Mouse (Mus musculus): ENCODE results near the gene Ppp5c. TPM values are rescaled to one million over a fixed set of nuclear protein-coding genes. Genes with fewer than 3 reads are reported as not detected.

Gene Ppp5c
- polyA plus RNA-seq, 1 experiment from 2014 or later: 102 TPM

DNA sequence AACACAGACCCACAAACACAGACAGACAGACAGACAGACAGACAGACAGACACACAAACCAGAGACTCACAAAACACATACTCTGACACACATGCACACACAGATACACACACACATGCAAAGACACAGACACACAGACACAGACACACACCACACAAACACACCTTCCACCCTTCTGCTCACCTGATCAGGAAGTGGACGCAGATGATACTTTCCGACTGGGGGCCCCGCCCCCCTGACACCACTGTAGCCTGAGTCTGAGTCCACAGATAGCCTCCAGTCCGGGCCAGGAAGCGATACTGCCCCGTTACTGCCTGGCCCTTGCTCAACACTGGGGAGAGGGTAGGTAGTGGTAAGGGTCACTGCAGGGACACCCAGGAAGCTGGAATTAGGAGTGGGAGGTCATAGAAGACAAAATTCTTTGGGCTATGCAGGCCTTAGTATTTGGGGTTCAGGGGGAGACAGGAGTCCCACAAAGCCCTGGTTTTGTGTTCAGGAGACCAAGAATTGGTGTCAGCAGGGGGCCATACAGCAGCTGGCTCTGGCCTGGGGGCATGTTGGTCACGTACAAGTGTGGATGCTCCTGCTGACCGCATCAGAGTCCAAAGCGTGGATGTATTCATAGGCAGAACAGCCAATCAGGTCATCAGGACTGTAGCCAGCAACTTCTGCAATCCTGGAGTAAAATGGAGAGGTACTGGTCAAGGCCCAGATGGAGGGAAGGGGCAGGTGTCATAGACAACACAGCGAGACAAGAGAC is 20.9 kb upstream of the Ppp5c start:
- Histone ChIP-seq H3K36me3 (no peaks in the 10 kb centered on the region), H3K27me3 (no peaks in the 10 kb centered on the region), H3K27ac (no peak overlapping the region), H3K4me1 (no peaks in the 10 kb centered on the region), H3K4me3 (no peak overlapping the region), H3K9ac (no peak overlapping the region), H3K4me2 (replicated peaks) (no peak overlapping the region), H3K9me3 (replicated peaks) (peaks cover 2% of the 10 kb centered on the region; the same call in 1 of the 2 replicates)
- ATAC-seq (ENCODE audit: low FRiP score): no peak
- WGBS: 93% methylated on average over 10 of the region's 10 CpGs

DNA sequence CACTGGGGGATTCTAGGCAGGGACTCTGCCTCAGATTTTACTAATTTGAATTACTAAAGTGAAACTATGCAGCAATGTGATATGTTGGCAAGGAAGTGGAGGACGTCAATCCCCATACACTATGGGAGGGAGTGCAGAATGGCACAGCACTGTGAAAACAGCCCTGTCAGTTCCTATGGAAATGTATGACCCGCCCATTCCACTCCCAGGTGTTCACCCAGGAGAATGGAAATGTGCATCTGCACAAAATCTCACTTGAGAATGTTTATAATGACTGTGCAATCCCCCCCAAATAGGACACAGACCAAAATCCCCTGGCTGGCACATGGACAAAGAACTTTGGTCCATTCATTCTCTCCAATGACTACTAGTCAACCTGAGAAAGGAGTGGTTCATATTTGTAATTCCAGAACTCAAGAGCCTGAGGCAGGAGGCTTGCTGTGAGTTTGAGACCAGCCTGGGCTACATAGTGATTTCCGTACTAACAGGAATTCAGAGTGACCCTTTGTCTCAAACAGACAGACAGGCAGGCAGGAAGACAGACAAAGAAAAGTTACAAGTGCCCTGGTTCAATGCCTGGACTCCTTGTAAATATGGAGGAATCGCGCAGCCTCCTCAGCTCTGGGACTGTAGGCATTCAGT is 19.4 kb upstream of the Ppp5c start:
- H3K27ac ChIP-seq: no peak overlapping the region
- H3K27me3 ChIP-seq: no peaks in the 10 kb centered on the region
- H3K4me2 ChIP-seq (replicated peaks): no peak overlapping the region
- H3K9me3 ChIP-seq (replicated peaks): no peaks in the 10 kb centered on the region; the same call in 1 of the 2 replicates
- H3K4me3 ChIP-seq: no peak overlapping the region
- WGBS: 89% methylated on average over 5 of the region's 5 CpGs
- H3K36me3 ChIP-seq: no peaks in the 10 kb centered on the region
- no peak for ATAC-seq (ENCODE audit: low FRiP score)
- H3K9ac ChIP-seq: no peak overlapping the region
- no peaks in the 10 kb centered on the region for H3K4me1 ChIP-seq

DNA sequence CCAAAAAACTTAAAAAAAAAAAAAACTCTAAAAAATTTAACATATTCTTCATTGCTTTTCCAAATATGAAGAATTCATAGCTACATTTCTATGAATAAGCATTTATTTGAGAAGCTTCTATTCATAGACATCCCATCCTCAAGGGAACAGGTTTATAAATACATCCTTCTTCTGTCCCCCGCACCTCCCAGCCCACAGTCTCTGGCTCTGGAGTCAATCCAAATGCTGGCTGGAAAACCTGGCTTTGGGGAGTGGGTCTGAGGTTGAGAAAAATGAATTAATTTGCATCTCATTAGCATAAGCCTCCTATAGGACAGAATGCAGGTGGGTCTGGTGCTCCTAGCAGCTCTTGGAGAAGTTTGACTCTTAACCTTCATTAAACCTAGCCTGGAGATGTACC is 18.0 kb upstream of the Ppp5c start:
- no peaks in the 10 kb centered on the region for H3K27me3 ChIP-seq
- H3K9ac ChIP-seq: no peak overlapping the region
- no peak overlapping the region for H3K4me2 ChIP-seq (replicated peaks)
- no peaks in the 10 kb centered on the region for H3K4me1 ChIP-seq
- H3K9me3 ChIP-seq (replicated peaks): no peaks in the 10 kb centered on the region; the same call in 1 of the 2 replicates
- ATAC-seq (ENCODE audit: low FRiP score): no peak
- 0 out of 2 replicates have a peak, but pooled peaks cover 3% of the 10 kb centered on the region for H3K36me3 ChIP-seq
- H3K27ac ChIP-seq: no peak overlapping the region
- no peak overlapping the region for H3K4me3 ChIP-seq
- 83% methylated on average over 1 of the region's 1 CpGs for WGBS

DNA sequence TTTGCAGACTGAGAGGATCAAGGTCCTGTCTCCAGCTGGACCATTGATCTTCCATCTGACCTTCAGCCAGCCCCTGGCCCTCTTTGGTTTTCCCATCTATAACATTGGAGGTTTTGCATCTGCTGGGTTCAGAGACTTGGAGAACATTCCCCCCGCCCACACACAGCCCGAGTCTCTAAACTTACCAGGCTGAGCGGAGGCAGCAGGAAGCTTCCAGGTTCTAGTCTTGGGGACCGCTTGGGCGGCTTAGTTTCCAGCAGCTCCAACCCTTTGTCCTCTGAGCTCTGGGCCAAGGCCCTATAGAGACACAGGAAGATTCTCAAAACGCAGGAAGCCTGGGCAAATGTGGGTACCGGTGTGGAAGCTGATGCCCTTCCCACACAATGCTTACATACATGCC is 11.6 kb upstream of the Ppp5c start:
- Histone ChIP-seq H3K4me3 (no peak overlapping the region), H3K27ac (no peak overlapping the region), H3K9me3 (replicated peaks) (no peaks in the 10 kb centered on the region; the same call in 1 of the 2 replicates), H3K9ac (no peak overlapping the region), H3K36me3 (peaks cover 8% of the 10 kb centered on the region; the same call in 1 of the 2 replicates), H3K27me3 (no peaks in the 10 kb centered on the region), H3K4me2 (replicated peaks) (no peak overlapping the region), H3K4me1 (no peaks in the 10 kb centered on the region; the same call in 1 of the 2 replicates)
- WGBS: 83% methylated on average over 7 of the region's 7 CpGs
- no peak for ATAC-seq (ENCODE audit: low FRiP score)

DNA sequence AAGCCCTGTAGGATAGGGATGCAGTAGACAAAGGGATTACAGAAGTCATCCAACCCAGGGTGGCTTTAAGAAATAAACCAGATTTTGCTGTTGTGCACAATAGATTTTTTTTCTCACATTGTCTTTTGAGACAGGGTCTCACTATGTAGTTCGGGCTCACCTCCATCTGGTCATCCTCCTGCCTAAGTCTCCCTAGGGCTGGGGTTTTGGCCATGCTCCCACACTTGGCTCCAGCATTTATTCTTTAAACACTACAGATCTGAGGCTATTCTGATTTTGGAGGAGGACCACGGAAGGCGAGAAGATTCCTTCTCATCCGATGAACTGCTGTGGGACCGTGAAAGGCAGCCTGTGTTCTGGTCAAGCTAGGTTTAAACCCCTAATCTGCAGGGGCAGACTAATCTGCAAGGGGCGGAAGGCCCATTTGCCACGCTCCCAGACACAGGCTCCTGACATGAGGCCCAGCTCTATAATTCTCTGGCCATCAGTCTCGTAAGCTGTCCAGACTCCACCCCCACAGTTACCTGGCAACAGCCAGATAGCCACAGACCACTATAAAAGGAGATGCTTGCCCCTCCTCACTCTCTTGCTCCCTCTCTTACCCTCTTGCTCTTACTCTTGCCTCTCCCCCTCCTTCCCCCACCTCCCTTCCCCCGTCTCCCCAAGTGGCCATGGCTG is 10.4 kb upstream of the Ppp5c start:
- H3K27me3 ChIP-seq: no peaks in the 10 kb centered on the region
- H3K9ac ChIP-seq: no peak overlapping the region; the same call in 1 of the 2 replicates
- peaks cover 8% of the 10 kb centered on the region; the same call in 1 of the 2 replicates for H3K36me3 ChIP-seq
- no peak overlapping the region for H3K4me3 ChIP-seq
- 51% methylated on average over 9 of the region's 9 CpGs for WGBS
- no peak overlapping the region for H3K4me2 ChIP-seq (replicated peaks)
- no peaks in the 10 kb centered on the region for H3K9me3 ChIP-seq (replicated peaks)
- ATAC-seq (ENCODE audit: low FRiP score): no peak
- H3K4me1 ChIP-seq: no peaks in the 10 kb centered on the region; the same call in 1 of the 2 replicates
- H3K27ac ChIP-seq: no peak overlapping the region

DNA sequence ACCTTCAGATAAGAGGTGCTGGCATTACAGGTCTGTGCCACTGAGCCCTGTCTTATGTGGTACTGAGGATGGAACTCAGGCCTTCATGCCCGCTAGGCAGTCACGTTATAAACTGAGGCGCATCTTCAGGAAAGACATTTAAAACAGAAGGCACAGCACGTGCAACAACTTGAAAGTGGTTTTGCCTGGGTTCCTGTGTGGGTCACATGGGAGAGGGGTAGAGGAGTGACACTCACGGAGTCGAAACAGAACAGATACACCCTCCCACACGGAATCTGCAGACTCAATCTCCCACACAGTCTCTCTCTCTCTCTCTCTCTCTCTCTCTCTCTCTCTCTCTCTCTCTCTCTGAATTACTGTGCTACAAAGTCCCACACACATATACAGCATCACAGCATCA is 2.5 kb upstream of the Ppp5c start:
- H3K4me2 ChIP-seq (replicated peaks): no peak overlapping the region
- no peak overlapping the region for H3K9ac ChIP-seq
- no peaks in the 10 kb centered on the region for H3K36me3 ChIP-seq
- H3K4me1 ChIP-seq: peaks cover 18% of the 10 kb centered on the region
- no peaks in the 10 kb centered on the region for H3K27me3 ChIP-seq
- H3K4me3 ChIP-seq: no peak overlapping the region
- H3K27ac ChIP-seq: no peak overlapping the region
- WGBS: 83% methylated on average over 7 of the region's 7 CpGs
- ATAC-seq (ENCODE audit: low FRiP score): no peak
- H3K9me3 ChIP-seq (replicated peaks): no peaks in the 10 kb centered on the region

DNA sequence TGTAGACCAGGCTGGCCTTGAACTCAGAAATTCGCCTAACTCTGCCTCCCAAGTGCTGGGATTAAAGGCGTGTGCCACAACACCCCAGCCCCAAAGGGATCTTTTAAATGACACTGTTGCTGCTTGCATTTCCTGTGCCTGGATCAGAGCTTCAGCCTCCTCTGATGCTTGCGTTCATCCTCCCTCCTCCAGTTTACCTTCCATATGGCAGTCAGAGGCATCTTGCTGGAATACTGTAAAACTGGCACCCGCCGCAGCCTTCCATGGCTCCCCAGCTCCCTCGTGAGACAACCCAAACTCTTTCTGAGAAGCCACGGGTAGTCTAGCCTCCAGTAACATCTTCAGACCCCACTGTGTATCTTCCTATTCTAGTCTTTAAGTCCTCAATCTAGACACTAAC is 1.2 kb upstream of the Ppp5c start:
- Histone ChIP-seq H3K9me3 (replicated peaks) (no peaks in the 10 kb centered on the region), H3K4me3 (no peak overlapping the region), H3K36me3 (peaks cover 7% of the 10 kb centered on the region; the same call in 1 of the 2 replicates), H3K9ac (no peak overlapping the region), H3K4me1 (peaks cover 24% of the 10 kb centered on the region), H3K27ac (no peak overlapping the region), H3K27me3 (no peaks in the 10 kb centered on the region), H3K4me2 (replicated peaks) (no peak overlapping the region)
- ATAC-seq (ENCODE audit: low FRiP score): no peak
- WGBS: 79% methylated on average over 7 of the region's 7 CpGs

DNA sequence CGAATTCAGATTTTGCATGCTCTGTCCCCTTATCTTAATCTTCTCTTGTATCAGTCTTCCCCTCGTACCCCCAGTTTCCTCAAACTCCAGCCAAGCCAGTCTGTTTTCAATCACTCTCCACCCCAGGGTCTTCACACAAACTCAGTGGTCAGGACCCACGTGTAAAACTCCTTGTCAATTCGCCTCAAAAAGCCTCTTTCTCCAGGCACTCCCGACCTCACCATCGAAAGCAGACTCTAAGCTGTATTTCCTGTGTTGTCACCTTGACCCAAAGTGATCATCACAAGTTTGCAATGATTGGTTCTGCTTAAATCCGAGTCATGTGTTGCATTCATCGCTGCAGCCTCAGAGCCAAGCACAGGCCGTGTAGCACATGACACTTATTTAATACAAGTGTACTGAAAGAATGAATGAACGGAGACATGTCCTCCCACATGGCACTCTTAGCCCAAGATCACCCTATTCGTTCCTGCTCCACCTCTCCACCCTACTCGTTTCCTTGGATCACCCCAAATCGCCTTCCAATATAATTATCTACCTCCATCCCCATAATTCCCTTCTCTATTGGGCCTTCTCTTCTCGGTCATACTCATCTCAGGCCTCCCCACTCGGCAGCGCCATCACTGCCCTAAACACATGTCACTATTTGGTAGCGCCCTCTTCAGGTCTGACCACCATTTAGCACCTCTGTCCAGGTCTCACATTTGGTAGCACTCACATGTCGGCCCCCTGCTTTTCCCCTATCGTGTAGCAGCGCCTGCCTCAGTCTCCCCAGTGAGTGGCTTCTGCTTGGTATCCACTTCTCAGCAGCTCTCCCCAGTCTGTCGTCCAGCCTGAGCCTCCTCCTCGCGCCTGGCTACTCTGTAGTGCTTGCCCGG is 775 bp downstream of the Ppp5c start:
- H3K4me1 ChIP-seq: peaks cover 24% of the 10 kb centered on the region
- peaks cover 26% of the 10 kb centered on the region for H3K36me3 ChIP-seq
- 10% methylated on average over 24 of the region's 24 CpGs for WGBS
- H3K9ac ChIP-seq: peak overlapping the region; percentile 85
- peak overlapping the region; percentile 86 for H3K4me3 ChIP-seq
- no peaks in the 10 kb centered on the region for H3K27me3 ChIP-seq
- H3K27ac ChIP-seq: peak overlapping the region; percentile 77
- no peaks in the 10 kb centered on the region for H3K9me3 ChIP-seq (replicated peaks)
- peak; percentile 65 for ATAC-seq (ENCODE audit: low FRiP score)
- H3K4me2 ChIP-seq (replicated peaks): peak overlapping the region; percentile 72

DNA sequence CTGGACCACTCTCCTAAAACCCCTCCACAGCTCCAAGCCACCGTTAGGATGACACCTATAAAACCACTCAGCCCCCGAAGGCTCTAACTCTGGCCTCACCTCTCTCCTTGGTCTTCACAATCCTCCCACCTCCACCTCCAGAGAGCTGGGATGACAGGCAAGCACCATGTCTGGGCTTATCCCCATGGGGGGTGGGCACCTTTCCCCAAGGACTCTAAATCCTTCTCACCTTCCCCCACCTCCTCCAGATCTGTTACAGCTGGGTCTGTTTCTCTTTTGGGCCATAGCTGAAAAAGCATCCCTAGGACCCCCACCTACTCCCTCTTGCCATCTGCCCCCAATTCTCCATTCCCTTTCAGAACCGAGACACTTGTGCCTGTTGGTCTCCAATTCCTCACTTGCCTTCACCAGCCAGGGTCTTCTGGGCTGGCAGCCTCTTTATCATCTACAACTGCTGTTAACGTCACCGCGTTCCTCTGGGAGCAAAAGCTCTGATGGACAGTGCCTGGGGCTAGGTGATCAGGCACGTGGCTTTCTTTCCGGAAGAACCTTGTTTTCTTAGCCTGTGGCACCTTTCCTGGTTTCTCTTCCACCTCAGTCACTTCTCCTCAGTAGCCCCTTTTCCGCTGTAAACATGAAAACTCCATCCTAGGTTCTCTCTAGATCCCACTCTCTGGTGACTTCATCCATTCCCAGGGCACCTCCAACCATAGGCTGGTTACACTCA is 1.7 kb downstream of the Ppp5c start:
- Histone ChIP-seq H3K4me2 (replicated peaks) (peak overlapping the region; percentile 72), H3K9ac (peak overlapping the region; percentile 85), H3K9me3 (replicated peaks) (no peaks in the 10 kb centered on the region), H3K27ac (no peak overlapping the region), H3K36me3 (peaks cover 35% of the 10 kb centered on the region), H3K27me3 (no peaks in the 10 kb centered on the region), H3K4me3 (peak overlapping the region; percentile 86; the same call in 1 of the 2 replicates), H3K4me1 (peaks cover 24% of the 10 kb centered on the region)
- WGBS: 72% methylated on average over 9 of the region's 9 CpGs
- ATAC-seq (ENCODE audit: low FRiP score): no peak

DNA sequence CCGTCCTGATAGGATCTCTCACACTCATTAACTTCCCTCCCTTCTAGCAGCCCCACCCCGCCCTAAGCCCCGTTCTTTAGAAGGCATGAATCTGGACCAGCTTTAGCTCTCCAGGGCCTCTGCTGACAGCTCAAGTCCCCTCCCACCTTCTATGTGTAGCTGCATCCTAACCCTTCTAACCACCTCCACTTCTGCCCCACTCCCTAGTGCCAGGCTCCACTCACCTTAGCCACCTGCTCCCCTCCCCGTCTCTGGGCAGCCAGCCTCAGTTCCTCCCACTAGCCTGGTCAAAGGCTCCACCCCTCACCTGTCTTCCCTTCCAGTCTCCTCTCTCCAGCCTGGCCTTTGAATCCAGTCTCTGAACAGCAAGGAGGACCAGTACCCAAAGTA is 2.2 kb downstream of the Ppp5c start:
- Histone ChIP-seq H3K27ac (no peak overlapping the region), H3K9me3 (replicated peaks) (no peaks in the 10 kb centered on the region), H3K4me2 (replicated peaks) (no peak overlapping the region), H3K36me3 (peaks cover 41% of the 10 kb centered on the region), H3K4me3 (no peak overlapping the region), H3K4me1 (peaks cover 24% of the 10 kb centered on the region), H3K9ac (peak overlapping the region; percentile 85), H3K27me3 (no peaks in the 10 kb centered on the region)
- ATAC-seq (ENCODE audit: low FRiP score): no peak
- WGBS: 85% methylated on average over 4 of the region's 4 CpGs

DNA sequence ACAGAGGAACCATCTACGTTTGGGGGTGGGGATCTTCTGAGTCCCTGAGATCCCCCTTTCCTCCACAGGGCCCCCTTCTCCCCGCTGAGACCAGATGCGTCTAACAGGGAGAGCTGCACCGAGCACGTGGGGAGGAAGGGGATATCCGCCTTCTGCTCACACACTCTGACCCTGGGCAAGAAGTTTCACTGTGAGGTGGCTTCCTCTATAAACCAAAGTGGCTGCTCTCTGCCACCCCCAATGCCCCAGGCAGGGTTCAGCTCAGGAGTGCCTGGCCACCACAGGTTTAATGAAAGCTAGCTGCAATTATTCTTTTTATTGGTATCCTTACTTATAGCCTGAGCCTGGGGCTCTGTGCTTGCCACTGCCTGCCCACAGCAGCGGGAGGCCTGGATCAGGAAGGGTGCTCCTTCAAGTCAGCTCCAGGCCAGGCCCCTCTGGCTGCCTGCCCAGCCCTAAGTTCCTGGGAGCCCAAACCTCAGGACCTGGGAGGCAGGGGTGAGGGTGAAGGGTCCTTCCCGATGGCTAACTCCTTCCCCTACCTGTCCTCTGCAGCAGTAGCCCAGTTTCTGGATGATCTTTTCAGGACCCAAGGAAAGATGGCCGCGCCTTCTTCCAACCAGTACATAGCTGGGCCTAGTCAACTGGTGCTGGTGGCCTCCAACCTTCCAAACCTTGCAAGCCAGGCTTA is 2.8 kb downstream of the Ppp5c start:
- Histone ChIP-seq H3K27ac (no peak overlapping the region), H3K4me2 (replicated peaks) (no peak overlapping the region)
- no peak for ATAC-seq (ENCODE audit: low FRiP score)

More for the DNA sequence above, 2.8 kb downstream of the Ppp5c start:
- Histone ChIP-seq H3K9ac (no peak overlapping the region), H3K27me3 (no peaks in the 10 kb centered on the region), H3K36me3 (peaks cover 46% of the 10 kb centered on the region), H3K4me3 (no peak overlapping the region), H3K9me3 (replicated peaks) (no peaks in the 10 kb centered on the region), H3K4me1 (peaks cover 24% of the 10 kb centered on the region)
- WGBS: 87% methylated on average over 10 of the region's 10 CpGs
